ENCODE assay signal across 9 mouse cellular contexts in the genomic region with DNA sequence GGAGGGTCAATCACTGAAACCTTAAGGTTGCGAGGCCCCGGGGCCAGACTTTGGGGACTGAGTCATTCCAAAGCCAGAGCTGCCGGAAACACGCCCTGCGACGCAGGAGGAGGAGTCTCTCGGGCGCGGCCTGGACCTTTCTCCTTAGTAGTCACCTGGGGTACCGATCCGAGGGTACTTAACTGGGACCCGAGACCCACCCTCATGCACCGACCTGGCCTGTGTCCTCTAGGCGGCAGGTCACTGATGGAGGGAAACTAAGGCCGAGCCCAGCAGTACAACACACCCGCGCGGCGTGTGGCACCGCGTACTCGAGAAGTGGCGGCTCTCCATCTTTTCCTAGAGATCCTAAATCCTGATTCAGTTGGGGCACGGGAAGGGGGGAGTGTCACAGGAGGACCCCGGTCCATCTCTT. TPM values are rescaled to one million over a fixed set of nuclear protein-coding genes. Genes with fewer than 3 reads are reported as not detected.
A peak's percentile ranks its signal among the peaks of the same experiment; 100 is the strongest.
DNase-seq lines count a peak whose midpoint lies in the region; ATAC-seq and TF ChIP-seq lines count a peak whose summit lies in the region.
"Had no signal": no experiment of that assay in that cellular context is flagged by ENCODE, and none has a peak within 500 bp of the region (broad histone marks: within the 10 kb centered on the region; RNA-seq: fewer than 3 reads in every experiment).

No protein-coding gene starts in this region.

- peaks cover 47% of the 10 kb centered on the region for H3K79me2 ChIP-seq in CH12.LX (replicated peaks; ENCODE audit: control insufficient read depth, extremely low read depth, insufficient read depth, poor library complexity, severe bottlenecking)

- H3K27me3 ChIP-seq in CH12.LX (replicated peaks) = no peaks in the 10 kb centered on the region
- H3K27me3 ChIP-seq in forebrain, embryonic 10.5 days (ENCODE audit: poor library complexity, severe bottlenecking) = peaks cover 10% of the 10 kb centered on the region; the same call in 1 of the 2 replicates
- no peaks in the 10 kb centered on the region for H3K27me3 ChIP-seq in heart, embryonic 15.5 days
- H3K27me3 ChIP-seq in liver, postnatal 0 days (ENCODE audit: insufficient read depth, low read length) = no peaks in the 10 kb centered on the region

- H3K36me3 ChIP-seq in CH12.LX (replicated peaks in 1 of 2; ENCODE audit: control insufficient read depth in 1 of 2, insufficient read depth in 1 of 2, low read length in 1 of 2) = peaks cover 13 to 27% of the 10 kb centered on the region in 2 experiments
- peaks cover 36% of the 10 kb centered on the region for H3K36me3 ChIP-seq in forebrain, embryonic 10.5 days (replicated peaks)
- peaks cover 14% of the 10 kb centered on the region for H3K36me3 ChIP-seq in heart, embryonic 15.5 days
- peaks cover 13% of the 10 kb centered on the region for H3K36me3 ChIP-seq in liver, postnatal 0 days (replicated peaks; ENCODE audit: insufficient read depth, low read length)

- in situ Hi-C loops in CH12.LX (cut with MboI; ENCODE audit: low pct_ligation_motif_present, low pct_unique_long_range_greater_than_20kb, low sequenced_read_pairs) = loop anchor here (10.0 kb wide), 1 partner anchor 119 kb away; no protein-coding TSS in a partner anchor

- no peak for TF ChIP-seq POLR2A in CH12.LX (IDR thresholded peaks at IDR 0.05; ENCODE audit: low read depth, low read length)
- TF ChIP-seq POLR2A in bone marrow macrophage, adult 2 months (IDR thresholded peaks at IDR 0.05; ENCODE audit: borderline replicate concordance, low read depth, low read length) = no peak

- peak; percentile 83 for DNase-seq in CH12.LX (ENCODE audit: extremely low read depth)
- DNase-seq in forebrain, embryonic 10.5 days (ENCODE audit: extremely low spot score, low spot score) = no peak
- peak; percentile 80 for DNase-seq in kidney, postnatal 14 days
- DNase-seq in liver, postnatal 0 days = peak; percentile 82
- DNase-seq in ovary, adult 18-20 months (ENCODE audit: low spot score) = peak; percentile 21
- peak; percentile 63 for DNase-seq in thymus, postnatal 25 days

- TF ChIP-seq EP300 in CH12.LX (IDR thresholded peaks at IDR 0.05; ENCODE audit: low read length) = no peak
- TF ChIP-seq EP300 in liver, postnatal 0 days (IDR thresholded peaks at IDR 0.05; ENCODE audit: low read depth) = no peak

- peaks cover 10% of the 10 kb centered on the region for H3K9me3 ChIP-seq in CH12.LX (replicated peaks; ENCODE audit: low read length)
- peaks cover 14% of the 10 kb centered on the region; the same call in 1 of the 2 replicates for H3K9me3 ChIP-seq in forebrain, embryonic 10.5 days
- no peaks in the 10 kb centered on the region for H3K9me3 ChIP-seq in heart, embryonic 15.5 days (replicated peaks)
- H3K9me3 ChIP-seq in liver, postnatal 0 days (ENCODE audit: low read length) = 0 out of 2 replicates have a peak, but pooled peaks cover 3% of the 10 kb centered on the region

- peak overlapping the region; percentile 87 for H3K27ac ChIP-seq in CH12.LX (ENCODE audit: insufficient read depth, low read depth)
- peak overlapping the region; percentile 73 for H3K27ac ChIP-seq in bone marrow macrophage, adult 2 months (ENCODE audit: insufficient read depth, low read depth, low read length)
- H3K27ac ChIP-seq in forebrain, embryonic 10.5 days = peak overlapping the region; percentile 97
- peak overlapping the region; percentile 98 for H3K27ac ChIP-seq in heart, embryonic 15.5 days
- peak overlapping the region; percentile 98 for H3K27ac ChIP-seq in liver, postnatal 0 days (ENCODE audit: low read depth)

- peak overlapping the region; percentile 66 for H3K9ac ChIP-seq in CH12.LX (ENCODE audit: insufficient read depth, low read depth)
- H3K9ac ChIP-seq in heart, embryonic 15.5 days = peak overlapping the region; percentile 85
- H3K9ac ChIP-seq in liver, postnatal 0 days (replicated peaks) = peak overlapping the region; percentile 80

- H3K4me1 ChIP-seq in CH12.LX (ENCODE audit: control insufficient read depth in 1 of 2, insufficient read depth in 2 of 2) = peaks cover 0 to 43% of the 10 kb centered on the region in 2 experiments; a peak in 2 of 4 replicates
- peaks cover 38% of the 10 kb centered on the region for H3K4me1 ChIP-seq in bone marrow macrophage, adult 2 months (ENCODE audit: control insufficient read depth, insufficient read depth, low read length)
- H3K4me1 ChIP-seq in forebrain, embryonic 10.5 days = peaks cover 40% of the 10 kb centered on the region
- H3K4me1 ChIP-seq in heart, embryonic 15.5 days (replicated peaks) = peaks cover 29% of the 10 kb centered on the region
- H3K4me1 ChIP-seq in liver, postnatal 0 days (ENCODE audit: insufficient read depth) = peaks cover 42% of the 10 kb centered on the region

- peak; percentile 8; the same call in 1 of the 2 replicates for ATAC-seq in heart, embryonic 15.5 days (replicated peaks; ENCODE audit: insufficient number of reproducible peaks, insufficient read depth, low FRiP score, low read depth)
- peak; percentile 24 for ATAC-seq in liver, postnatal 0 days

- under 1% methylated on average over 25 of the region's 25 CpGs for whole genome bisulfite sequencing in forebrain, embryonic 10.5 days
- under 1% methylated on average over 25 of the region's 25 CpGs for WGBS in heart, embryonic 15.5 days
- under 1% methylated on average over 25 of the region's 25 CpGs for WGBS in liver, postnatal 0 days (ENCODE audit: insufficient replicate concordance)

- peak overlapping the region; percentile 60 to 91 (median 80) for H3K4me3 ChIP-seq in CH12.LX (replicated peaks in 1 of 3; ENCODE audit: low read depth in 2 of 3, low read length in 2 of 3, poor library complexity in 1 of 3)
- H3K4me3 ChIP-seq in bone marrow macrophage, adult 2 months (ENCODE audit: insufficient read depth, low read length) = peak overlapping the region; percentile 77
- peak overlapping the region; percentile 87 for H3K4me3 ChIP-seq in forebrain, embryonic 10.5 days
- peak overlapping the region; percentile 80 for H3K4me3 ChIP-seq in heart, embryonic 15.5 days
- H3K4me3 ChIP-seq in liver, postnatal 0 days (ENCODE audit: low read depth, low read length) = peak overlapping the region; percentile 68

- peak overlapping the region; percentile 87; the same call in 1 of the 2 replicates for H3K4me2 ChIP-seq in CH12.LX (ENCODE audit: insufficient read depth, low read depth, poor library complexity, severe bottlenecking)
- peak overlapping the region; percentile 75 for H3K4me2 ChIP-seq in heart, embryonic 15.5 days
- peak overlapping the region; percentile 88 for H3K4me2 ChIP-seq in liver, postnatal 0 days (ENCODE audit: low read depth, low read length)

- dilution Hi-C loops in CH12.LX (cut with MboI; ENCODE audit: extremely low pct_ligation_motif_present, extremely low pct_unique_long_range_greater_than_20kb, low sequenced_read_pairs) = no loop called here

- no peak for TF ChIP-seq CTCF in CH12.LX (conservative IDR thresholded peaks at IDR 0.05 in 1 of 2, IDR thresholded peaks at IDR 0.05 in 1 of 2; ENCODE audit: low read depth in 2 of 2, low read length in 2 of 2)
- TF ChIP-seq CTCF in bone marrow macrophage, adult 2 months (IDR thresholded peaks at IDR 0.05; ENCODE audit: low read depth, low read length) = no peak
- no peak for TF ChIP-seq CTCF in liver, postnatal 0 days (IDR thresholded peaks at IDR 0.05; ENCODE audit: low read depth)

- TF ChIP-seq RAD21 in CH12.LX (IDR thresholded peaks at IDR 0.05; ENCODE audit: low read depth, low read length) = no peak

TF ChIP-seq in CH12.LX, 34 proteins besides CTCF, POLR2A, EP300 and RAD21 (continues in another document):
- TF ChIP-seq GABPA (IDR thresholded peaks at IDR 0.05; ENCODE audit: insufficient replicate concordance, low read depth, low read length) (no peak), CHD2 (IDR thresholded peaks at IDR 0.05; ENCODE audit: low read length) (no peak), ZKSCAN1 (IDR thresholded peaks at IDR 0.05; ENCODE audit: borderline replicate concordance, low read depth, low read length) (no peak), SMC3 (IDR thresholded peaks at IDR 0.05; ENCODE audit: low read depth, low read length) (no peak), ZNF384 (IDR thresholded peaks at IDR 0.05; ENCODE audit: low read depth, low read length) (no peak), USF2 (conservative IDR thresholded peaks at IDR 0.05; ENCODE audit: low read depth, low read length) (no peak), MAFK (IDR thresholded peaks at IDR 0.05; ENCODE audit: insufficient replicate concordance, low read length) (no peak), ELF1 (IDR thresholded peaks at IDR 0.05; ENCODE audit: low read depth, low read length) (peak; percentile 50), ZMIZ1 (IDR thresholded peaks at IDR 0.05; ENCODE audit: low read depth, low read length) (no peak), PAX5 (IDR thresholded peaks at IDR 0.05; ENCODE audit: low read length) (no peak), TCF12 (IDR thresholded peaks at IDR 0.05; ENCODE audit: low read depth, low read length) (peak; percentile 16; the same call in 1 of the 2 replicates)

RNA-seq across cellular contexts. Expression of a gene that starts 0.7 kb away (rescaled TPM):
- total RNA-seq in CH12.LX (2012; rRNA removed) (472 and 530 TPM in 2 replicates), CH12.LX (2014; rRNA removed) (435 and 438 TPM in 2 replicates)
- 738 and 809 TPM in 2 replicates for polyA plus RNA-seq in CH12.LX (2012; ENCODE audit: insufficient read length, low read depth)
- polyA plus RNA-seq in bone marrow macrophage, adult 2 months (2012; ENCODE audit: insufficient read depth, insufficient read length, missing spikeins) = 298 and 338 TPM in 2 replicates
- polyA plus RNA-seq in forebrain, embryonic 10.5 days (2016; fragmentation: Nextera tagmentation; extraction: Ambion mirVana) = 442 and 447 TPM in 2 replicates
- 257 and 284 TPM in 2 replicates for polyA plus RNA-seq in heart, embryonic 15.5 days (2015; fragmentation: Nextera tagmentation; extraction: Ambion mirVana)
- 228 and 231 TPM in 2 replicates for polyA plus RNA-seq in liver, postnatal 0 days (2015; fragmentation: Nextera tagmentation; extraction: Ambion mirVana)

RNA-seq across cellular contexts. Expression of a gene that starts 39.5 kb away (rescaled TPM):
- not detected in 2 replicates for total RNA-seq in CH12.LX (2012; rRNA removed)
- not detected in 2 replicates for total RNA-seq in CH12.LX (2014; rRNA removed)
- polyA plus RNA-seq in CH12.LX (2012; ENCODE audit: insufficient read length, low read depth) = not detected in 2 replicates
- not detected in 2 replicates for polyA plus RNA-seq in bone marrow macrophage, adult 2 months (2012; ENCODE audit: insufficient read depth, insufficient read length, missing spikeins)
- polyA plus RNA-seq in forebrain, embryonic 10.5 days (2016; fragmentation: Nextera tagmentation; extraction: Ambion mirVana) = not detected in 2 replicates
- polyA plus RNA-seq in heart, embryonic 15.5 days (2015; fragmentation: Nextera tagmentation; extraction: Ambion mirVana) = 0.06 and 0.38 TPM in 2 replicates
- polyA plus RNA-seq in liver, postnatal 0 days (2015; fragmentation: Nextera tagmentation; extraction: Ambion mirVana) = 1.5 and 1.6 TPM in 2 replicates
- total RNA-seq: neutrophil, adult 5-6 weeks had no signal

RNA-seq across cellular contexts. Expression of a gene that starts 53.4 kb away (rescaled TPM):
- total RNA-seq in CH12.LX (2012; rRNA removed) (not detected in 2 replicates), CH12.LX (2014; rRNA removed) (not detected in 2 replicates)
- polyA plus RNA-seq in CH12.LX (2012; ENCODE audit: insufficient read length, low read depth) = not detected in 2 replicates
- not detected in 2 replicates for polyA plus RNA-seq in bone marrow macrophage, adult 2 months (2012; ENCODE audit: insufficient read depth, insufficient read length, missing spikeins)
- polyA plus RNA-seq in forebrain, embryonic 10.5 days (2016; fragmentation: Nextera tagmentation; extraction: Ambion mirVana) = not detected in 2 replicates
- not detected in 2 replicates for polyA plus RNA-seq in heart, embryonic 15.5 days (2015; fragmentation: Nextera tagmentation; extraction: Ambion mirVana)
- not detected in 2 replicates for polyA plus RNA-seq in liver, postnatal 0 days (2015; fragmentation: Nextera tagmentation; extraction: Ambion mirVana)
- total RNA-seq: neutrophil, adult 5-6 weeks had no signal
